In genomic region chr6:17409703-17410408, GRCm38 (mm10) we compare ENCODE assay signal across 20 mouse cellular contexts. TPM values are rescaled to one million over a fixed set of nuclear protein-coding genes. Genes with fewer than 3 reads are reported as not detected.
DNase-seq lines count a peak whose midpoint lies in the region; ATAC-seq and TF ChIP-seq lines count a peak whose summit lies in the region.
"Had no signal": no experiment of that assay in that cellular context is flagged by ENCODE, and none has a peak within 500 bp of the region (broad histone marks: within the 10 kb centered on the region; RNA-seq: fewer than 3 reads in every experiment).

No protein-coding gene starts in this region.

- H3K9me3 ChIP-seq in liver, embryonic 12.5 days (replicated peaks) = no peaks in the 10 kb centered on the region
- H3K9me3 ChIP-seq in liver, embryonic 11.5 days (ENCODE audit: control insufficient read depth, low read length) = no peaks in the 10 kb centered on the region
- no peaks in the 10 kb centered on the region for H3K9me3 ChIP-seq in liver, embryonic 14.5 days (ENCODE audit: control insufficient read depth, low read length)
- no peaks in the 10 kb centered on the region for H3K9me3 ChIP-seq in midbrain, embryonic 11.5 days (ENCODE audit: control insufficient read depth, low read length)
- H3K9me3 ChIP-seq: embryonic facial prominence, embryonic 15.5 days; forebrain, embryonic 12.5 days; heart, embryonic 15.5 days; hindbrain, embryonic 12.5 days; intestine, embryonic 15.5 days; limb, embryonic 12.5 days; megakaryocyte, embryonic 14.5 days had no signal

- TF ChIP-seq CTCF in liver, embryonic 14.5 days (IDR thresholded peaks at IDR 0.05; ENCODE audit: low read depth) = no peak

- no peaks in the 10 kb centered on the region for H3K36me3 ChIP-seq in liver, embryonic 12.5 days
- H3K36me3 ChIP-seq in liver, embryonic 11.5 days (ENCODE audit: control insufficient read depth, insufficient read depth, low read length) = no peaks in the 10 kb centered on the region
- H3K36me3 ChIP-seq in liver, embryonic 14.5 days (replicated peaks; ENCODE audit: control insufficient read depth, insufficient read depth, low read depth) = no peaks in the 10 kb centered on the region
- H3K36me3 ChIP-seq in midbrain, embryonic 11.5 days (ENCODE audit: control insufficient read depth, insufficient read depth, low read length) = no peaks in the 10 kb centered on the region
- H3K36me3 ChIP-seq: embryonic facial prominence, embryonic 15.5 days; forebrain, embryonic 12.5 days; heart, embryonic 15.5 days; hindbrain, embryonic 12.5 days; intestine, embryonic 15.5 days; limb, embryonic 12.5 days had no signal

- no peaks in the 10 kb centered on the region for H3K27me3 ChIP-seq in liver, embryonic 12.5 days (replicated peaks)
- no peaks in the 10 kb centered on the region for H3K27me3 ChIP-seq in liver, embryonic 11.5 days (replicated peaks; ENCODE audit: control insufficient read depth, insufficient read depth, low read length)
- H3K27me3 ChIP-seq in liver, embryonic 14.5 days (ENCODE audit: control insufficient read depth, insufficient read depth, low read length) = no peaks in the 10 kb centered on the region
- H3K27me3 ChIP-seq in midbrain, embryonic 11.5 days (ENCODE audit: control insufficient read depth, insufficient read depth, low read length) = no peaks in the 10 kb centered on the region
- H3K27me3 ChIP-seq: embryonic facial prominence, embryonic 15.5 days; forebrain, embryonic 12.5 days; heart, embryonic 15.5 days; hindbrain, embryonic 12.5 days; intestine, embryonic 15.5 days; limb, embryonic 12.5 days had no signal

- TF ChIP-seq EP300 in liver, embryonic 14.5 days (IDR thresholded peaks at IDR 0.05; ENCODE audit: low read depth) = no peak

- H3K4me1 ChIP-seq in liver, embryonic 12.5 days = no peaks in the 10 kb centered on the region
- no peaks in the 10 kb centered on the region for H3K4me1 ChIP-seq in liver, embryonic 11.5 days (replicated peaks; ENCODE audit: control insufficient read depth, insufficient read depth, low read length)
- H3K4me1 ChIP-seq in liver, embryonic 14.5 days (replicated peaks; ENCODE audit: control insufficient read depth in 2 of 2, insufficient read depth in 2 of 2, low read length in 1 of 2) = 0 out of 4 replicates have a peak, but pooled peaks cover 0 to 2% of the 10 kb centered on the region in 2 experiments
- no peaks in the 10 kb centered on the region for H3K4me1 ChIP-seq in midbrain, embryonic 11.5 days (ENCODE audit: control insufficient read depth, insufficient read depth, low read length)
- H3K4me1 ChIP-seq: embryonic facial prominence, embryonic 15.5 days; forebrain, embryonic 12.5 days; hindbrain, embryonic 12.5 days; intestine, embryonic 15.5 days; limb, embryonic 12.5 days had no signal

- H3K9ac ChIP-seq in liver, embryonic 12.5 days = no peak overlapping the region
- H3K9ac ChIP-seq in liver, embryonic 11.5 days (ENCODE audit: low read depth, low read length) = no peak overlapping the region
- no peak overlapping the region for H3K9ac ChIP-seq in liver, embryonic 14.5 days (replicated peaks)
- no peak overlapping the region for H3K9ac ChIP-seq in midbrain, embryonic 11.5 days (ENCODE audit: low read length)
- H3K9ac ChIP-seq: embryonic facial prominence, embryonic 15.5 days; forebrain, embryonic 12.5 days; heart, embryonic 15.5 days; hindbrain, embryonic 12.5 days; intestine, embryonic 15.5 days; limb, embryonic 12.5 days had no signal

- peak; percentile 46; the same call in 1 of the 2 replicates for ATAC-seq in liver, embryonic 12.5 days
- no peak for ATAC-seq in liver, embryonic 11.5 days (replicated peaks; ENCODE audit: low FRiP score)
- peak; percentile 28; the same call in 1 of the 2 replicates for ATAC-seq in liver, embryonic 14.5 days (ENCODE audit: insufficient read depth)
- peak; percentile 98 for ATAC-seq in monocyte, adult 5-6 weeks (replicated peaks; ENCODE audit: insufficient number of reproducible peaks, low FRiP score, low TSS enrichment, poor library complexity, severe bottlenecking)
- ATAC-seq in midbrain, embryonic 11.5 days (ENCODE audit: low FRiP score) = no peak
- ATAC-seq: activated CD4-positive, CD25-positive, alpha-beta regulatory T cell, adult 4 months; intestine, embryonic 15.5 days had no signal

- 26% methylated on average over 9 of the region's 9 CpGs for WGBS in liver, embryonic 12.5 days (ENCODE audit: insufficient replicate concordance)
- 51% methylated on average over 9 of the region's 9 CpGs for WGBS in liver, embryonic 11.5 days
- 19% methylated on average over 9 of the region's 9 CpGs for WGBS in liver, embryonic 14.5 days (ENCODE audit: insufficient replicate concordance)
- WGBS in midbrain, embryonic 11.5 days = 87% methylated on average over 9 of the region's 9 CpGs

- no peak overlapping the region for H3K4me3 ChIP-seq in liver, embryonic 12.5 days
- H3K4me3 ChIP-seq in liver, embryonic 11.5 days (ENCODE audit: low read depth, low read length) = no peak overlapping the region
- H3K4me3 ChIP-seq in liver, embryonic 14.5 days (ENCODE audit: insufficient read depth in 1 of 2, low read depth in 2 of 2, low read length in 2 of 2) = no peak overlapping the region
- H3K4me3 ChIP-seq in midbrain, embryonic 11.5 days (ENCODE audit: low read depth, low read length) = no peak overlapping the region
- H3K4me3 ChIP-seq: embryonic facial prominence, embryonic 15.5 days; forebrain, embryonic 12.5 days; heart, embryonic 15.5 days; hindbrain, embryonic 12.5 days; intestine, embryonic 15.5 days; layer of hippocampus, adult 2 months; left cerebral cortex, adult 2 months; limb, embryonic 12.5 days; megakaryocyte, embryonic 14.5 days had no signal

- DNase-seq in liver, embryonic 11.5 days (ENCODE audit: low spot score) = no peak
- DNase-seq in MEL-GATA-1-ER (ENCODE audit: extremely low read depth, low read depth) = peak; percentile 41
- DNase-seq in liver, embryonic 14.5 days (ENCODE audit: low read depth in 3 of 3, low spot score in 3 of 3) = peak; percentile 17 to 46 (median 26)
- DNase-seq in layer of hippocampus, adult 8-10 months (ENCODE audit: low spot score in 2 of 2) = no peak
- DNase-seq in midbrain, embryonic 11.5 days (ENCODE audit: low spot score, missing footprints) = no peak
- DNase-seq in adrenal gland, adult 18-20 months (ENCODE audit: low spot score in 2 of 2) = no peak
- DNase-seq: cerebellum, adult 11-12 months; heart, adult 18-20 months had no signal

- no peak overlapping the region for H3K4me2 ChIP-seq in liver, embryonic 12.5 days
- no peak overlapping the region for H3K4me2 ChIP-seq in liver, embryonic 11.5 days
- H3K4me2 ChIP-seq in liver, embryonic 14.5 days (ENCODE audit: low read depth) = no peak overlapping the region
- H3K4me2 ChIP-seq in midbrain, embryonic 11.5 days = no peak overlapping the region
- H3K4me2 ChIP-seq: embryonic facial prominence, embryonic 15.5 days; forebrain, embryonic 12.5 days; heart, embryonic 15.5 days; hindbrain, embryonic 12.5 days; intestine, embryonic 15.5 days; limb, embryonic 12.5 days had no signal

- no peak overlapping the region for H3K27ac ChIP-seq in liver, embryonic 12.5 days
- H3K27ac ChIP-seq in liver, embryonic 11.5 days (ENCODE audit: low read depth, low read length) = no peak overlapping the region
- H3K27ac ChIP-seq in liver, embryonic 14.5 days = no peak overlapping the region
- H3K27ac ChIP-seq in midbrain, embryonic 11.5 days (ENCODE audit: low read depth, low read length) = no peak overlapping the region
- H3K27ac ChIP-seq: embryonic facial prominence, embryonic 15.5 days; forebrain, embryonic 12.5 days; heart, embryonic 15.5 days; hindbrain, embryonic 12.5 days; intestine, embryonic 15.5 days; layer of hippocampus, adult 2 months; left cerebral cortex, adult 2 months; limb, embryonic 12.5 days had no signal

RNA-seq across cellular contexts. Expression of gene Met, which starts 53.7 kb away (rescaled TPM):
- polyA plus RNA-seq in liver, embryonic 12.5 days (2016; fragmentation: Nextera tagmentation; extraction: Ambion mirVana) = 6.0 and 6.1 TPM in 2 replicates
- 7.8 and 8.2 TPM in 2 replicates for polyA plus RNA-seq in liver, embryonic 11.5 days (2014; fragmentation: Nextera tagmentation; extraction: Ambion mirVana)
- polyA plus RNA-seq in liver, embryonic 14.5 days (2012; rRNA removed) = 2.5 and 3.1 TPM in 2 replicates
- polyA plus RNA-seq in liver, embryonic 14.5 days (2014; fragmentation: Nextera tagmentation; extraction: Ambion mirVana) = 5.5 and 6.5 TPM in 2 replicates
- total RNA-seq in monocyte, adult 5-6 weeks (2017) = 1.0 to 1.6 TPM (median 1.2 TPM) in 3 replicates
- total RNA-seq in layer of hippocampus, adult 8-10 months (2022) = 1 to 10 TPM; 2.9 to 5.3 (median 4.5) TPM
- 1.1 and 1.6 TPM in 2 replicates for polyA plus RNA-seq in midbrain, embryonic 11.5 days (2014; fragmentation: Nextera tagmentation; extraction: Ambion mirVana)
- 10 to 100 TPM in 1 of 2 experiments, 1 to 10 TPM in 1; 8.1 to 10.5 TPM for total RNA-seq in adrenal gland, adult 18-20 months (2021)
- polyA plus RNA-seq: activated CD4-positive, CD25-positive, alpha-beta regulatory T cell, adult 4 months had no signal

Comparison
In these comparisons a context has a peak if more than half of its experiments do, and no peak if none do; other contexts are left out.
1. ATAC-seq: peak in liver, embryonic 12.5 days (single experiment), liver, embryonic 14.5 days (single experiment) and monocyte, adult 5-6 weeks (single experiment); none in liver, embryonic 11.5 days (single experiment) and midbrain, embryonic 11.5 days (single experiment).
2. DNase-seq: peak in MEL-GATA-1-ER (single experiment) and liver, embryonic 14.5 days (3 of 3); none in liver, embryonic 11.5 days (single experiment), layer of hippocampus, adult 8-10 months (0 of 2), midbrain, embryonic 11.5 days (single experiment) and adrenal gland, adult 18-20 months (0 of 2).